Mouse (Mus musculus): ENCODE measurements around the gene Ccdc173. TPM values are rescaled to one million over a fixed set of nuclear protein-coding genes. Genes with fewer than 3 reads are reported as not detected.

The Ccdc173 gene
- polyA plus RNA-seq (2021) = 8.5 TPM

DNA sequence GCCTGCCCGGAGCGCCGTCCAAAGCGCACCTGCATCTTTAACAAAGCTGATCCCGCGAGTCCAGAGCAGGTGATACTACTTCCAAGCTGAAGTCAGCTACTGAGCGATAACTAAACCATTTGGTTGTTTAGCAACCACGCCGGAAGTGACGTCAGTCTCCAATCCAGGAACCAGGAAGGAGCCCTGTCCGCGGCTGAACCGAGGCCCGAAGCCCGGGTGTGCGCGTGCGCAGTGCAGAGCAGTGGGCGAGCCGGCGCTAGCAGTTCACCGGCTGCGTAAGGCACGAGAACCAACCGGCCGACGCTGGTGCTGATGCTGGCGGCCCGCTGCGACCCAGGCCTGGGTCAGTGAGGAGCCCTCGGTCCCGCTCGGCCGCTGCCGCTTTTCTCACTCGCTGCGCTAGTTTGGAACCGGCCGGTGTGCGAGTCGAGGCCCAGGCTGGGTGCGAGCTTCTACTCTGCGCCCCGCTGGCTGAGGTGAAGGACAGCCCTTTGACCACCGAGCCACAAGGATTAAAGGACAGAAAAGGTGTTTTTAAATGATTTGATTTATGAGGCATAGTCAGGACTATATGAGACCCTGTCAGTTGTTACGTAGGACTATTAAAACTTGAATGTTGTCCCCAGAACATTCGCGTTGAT lies at the start of gene Ccdc173, which contains the start of gene Phospho2:
Ccdc173 (minus strand) TSS at position 147 of the 641 bp plus-strand sequence.
Phospho2 (plus strand) TSS at position 195 of the 641 bp plus-strand sequence.
- peak; percentile 91 for DNase-seq (ENCODE audit: low read depth, low spot score)
- H3K27me3 ChIP-seq = no peaks in the 10 kb centered on the region
- ATAC-seq = peak; percentile 93
- in situ Hi-C loops (cut with MboI; ENCODE audit: low pct_unique_long_range_greater_than_20kb) = no loop called here
- CTCF ChIA-PET = interaction anchor here (0.9 to 3.1 kb wide), 6 partner anchors 9 to 146 kb away, joined by 3 to 16 read pairs (median 3); partner anchors contain the start of gene Bbs5
- TF ChIP-seq CTCF (IDR thresholded peaks at IDR 0.05) = no peak
- POLR2A ChIA-PET = interaction anchor here (1.5 kb wide), 1 partner anchor 34 kb away, joined by 3 read pairs; no protein-coding TSS in a partner anchor

DNA sequence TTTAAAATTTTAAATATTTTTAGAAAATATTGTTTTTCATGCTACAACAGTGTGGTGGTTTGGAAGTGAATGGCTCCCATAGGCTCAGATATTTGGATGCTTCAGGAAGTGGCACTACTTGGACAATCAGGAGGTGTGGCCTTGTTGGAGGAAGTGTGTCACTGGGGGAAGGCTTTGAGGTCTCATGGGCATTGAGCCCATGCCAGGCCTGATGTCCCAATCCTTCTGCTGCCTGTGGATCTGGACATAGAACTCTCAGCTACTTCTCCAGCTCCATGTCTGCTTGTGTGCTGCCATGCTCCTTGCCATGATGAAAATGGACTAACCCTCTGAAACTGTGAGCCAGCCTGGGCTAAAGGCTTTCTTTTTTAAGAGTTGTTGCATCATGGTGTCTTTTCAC lies 49.3 kb upstream of the Ccdc173 start:
- in situ Hi-C loops (cut with MboI; ENCODE audit: low pct_unique_long_range_greater_than_20kb) = no loop called here
- ATAC-seq (no peak), DNase-seq (ENCODE audit: low read depth, low spot score) (no peak)
- no peaks in the 10 kb centered on the region for H3K27me3 ChIP-seq
- ChIA-PET CTCF (no interaction called here), POLR2A (no interaction called here)
- TF ChIP-seq CTCF (IDR thresholded peaks at IDR 0.05) = no peak

GRCm38 (mm10) chr2:69837996-69838395 lies 48.6 kb upstream of the Ccdc173 start:
- H3K27me3 ChIP-seq = no peaks in the 10 kb centered on the region
- TF ChIP-seq CTCF (IDR thresholded peaks at IDR 0.05) = no peak
- no peak for DNase-seq (ENCODE audit: low read depth, low spot score)
- in situ Hi-C loops (cut with MboI; ENCODE audit: low pct_unique_long_range_greater_than_20kb) = no loop called here
- ChIA-PET CTCF (no interaction called here), POLR2A (interaction anchor here (0.6 kb wide), 1 partner anchor 150 kb away, joined by 5 read pairs; no protein-coding TSS in a partner anchor)
- no peak for ATAC-seq

GRCm38 (mm10) chr2:69837244-69837967 lies 48.0 kb upstream of the Ccdc173 start:
- ChIA-PET CTCF (interaction anchor here (0.9 kb wide), 1 partner anchor 9 kb away, joined by 3 read pairs; no protein-coding TSS in a partner anchor), POLR2A (interaction anchor here (0.6 kb wide), 1 partner anchor 150 kb away, joined by 5 read pairs; no protein-coding TSS in a partner anchor)
- TF ChIP-seq CTCF (IDR thresholded peaks at IDR 0.05) = no peak
- ATAC-seq (no peak), DNase-seq (ENCODE audit: low read depth, low spot score) (no peak)
- in situ Hi-C loops (cut with MboI; ENCODE audit: low pct_unique_long_range_greater_than_20kb) = no loop called here
- H3K27me3 ChIP-seq = no peaks in the 10 kb centered on the region

- H3K27me3 ChIP-seq = no peaks in the 10 kb centered on the region
- ChIA-PET POLR2A (no interaction called here), CTCF (no interaction called here)
- ATAC-seq (no peak), DNase-seq (ENCODE audit: low read depth, low spot score) (no peak)
- TF ChIP-seq CTCF (IDR thresholded peaks at IDR 0.05) = no peak
- in situ Hi-C loops (cut with MboI; ENCODE audit: low pct_unique_long_range_greater_than_20kb) = no loop called here
These were observed 40.7 kb upstream of the Ccdc173 start for GRCm38 (mm10) chr2:69830116-69830515.

- ATAC-seq (no peak), DNase-seq (ENCODE audit: low read depth, low spot score) (no peak)
- ChIA-PET POLR2A (no interaction called here), CTCF (no interaction called here)
- H3K27me3 ChIP-seq = no peaks in the 10 kb centered on the region
- in situ Hi-C loops (cut with MboI; ENCODE audit: low pct_unique_long_range_greater_than_20kb) = no loop called here
- TF ChIP-seq CTCF (IDR thresholded peaks at IDR 0.05) = no peak
These were observed 40.3 kb upstream of the Ccdc173 start for GRCm38 (mm10) chr2:69829680-69830079.

DNA sequence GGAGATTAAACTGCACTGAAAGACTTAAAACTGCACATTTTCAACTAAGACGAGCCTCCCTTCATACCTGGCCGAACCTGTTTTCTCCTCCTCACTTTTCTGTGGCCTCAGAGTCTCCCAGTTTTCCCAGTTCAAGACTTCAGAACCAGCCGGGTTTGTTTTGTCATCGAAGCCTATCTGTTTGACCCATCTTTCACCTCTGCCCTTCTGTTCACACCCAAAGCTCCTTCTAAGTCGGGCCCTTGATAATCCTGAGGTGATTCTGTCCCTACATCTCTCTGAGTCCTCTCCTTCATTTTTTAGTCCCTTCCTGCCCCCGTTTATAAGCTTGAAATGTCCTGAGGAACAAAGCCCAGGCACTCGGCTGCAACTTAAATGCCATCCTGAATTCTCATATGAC lies 38.7 kb upstream of the Ccdc173 start:
- H3K27me3 ChIP-seq = no peaks in the 10 kb centered on the region
- DNase-seq (ENCODE audit: low read depth, low spot score) (no peak), ATAC-seq (no peak)
- TF ChIP-seq CTCF (IDR thresholded peaks at IDR 0.05) = no peak
- in situ Hi-C loops (cut with MboI; ENCODE audit: low pct_unique_long_range_greater_than_20kb) = no loop called here
- ChIA-PET CTCF (interaction anchor here (1.1 kb wide), 1 partner anchor 9 kb away, joined by 3 read pairs; no protein-coding TSS in a partner anchor), POLR2A (no interaction called here)

GRCm38 (mm10) chr2:69826380-69826779 lies 37.0 kb upstream of the Ccdc173 start:
- no peak for DNase-seq (ENCODE audit: low read depth, low spot score)
- CTCF ChIA-PET = interaction anchor here (1.7 kb wide), 1 partner anchor 30 kb away, joined by 4 read pairs; no protein-coding TSS in a partner anchor
- no peak for ATAC-seq
- TF ChIP-seq CTCF (IDR thresholded peaks at IDR 0.05) = no peak
- POLR2A ChIA-PET = interaction anchor here (0.5 kb wide), 1 partner anchor 197 kb away, joined by 3 read pairs; no protein-coding TSS in a partner anchor
- in situ Hi-C loops (cut with MboI; ENCODE audit: low pct_unique_long_range_greater_than_20kb) = no loop called here
- no peaks in the 10 kb centered on the region for H3K27me3 ChIP-seq

GRCm38 (mm10) chr2:69825898-69826297 lies 36.5 kb upstream of the Ccdc173 start:
- CTCF ChIA-PET = interaction anchor here (1.7 kb wide), 1 partner anchor 29 kb away, joined by 4 read pairs; no protein-coding TSS in a partner anchor

DNA sequence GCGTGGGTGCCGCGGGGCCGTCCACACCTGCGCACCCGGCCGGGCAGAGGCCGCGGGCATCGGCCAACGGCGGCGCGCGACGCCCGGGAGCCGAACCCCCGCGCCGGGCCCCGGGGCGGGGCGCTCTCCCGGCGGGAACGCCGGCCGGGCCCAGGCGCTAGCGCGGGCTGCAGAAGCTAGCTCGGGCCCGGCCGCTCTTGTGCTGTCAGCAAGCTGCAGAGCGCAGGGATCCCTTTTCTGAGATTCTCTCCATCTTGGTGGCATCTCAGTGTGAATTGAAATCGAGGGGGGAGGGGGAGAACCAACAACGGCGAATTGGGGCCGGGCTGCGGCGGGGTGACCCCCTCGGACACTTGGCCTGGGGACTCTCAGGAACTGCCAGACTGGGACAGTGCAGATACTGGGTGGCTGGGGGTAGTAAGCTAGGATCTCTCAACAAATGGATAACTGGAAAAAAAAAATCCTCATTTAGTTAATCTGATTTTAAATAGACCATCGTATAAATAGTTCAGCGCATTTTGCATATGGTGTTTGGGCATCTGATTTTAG lies 33.8 kb upstream of the Ccdc173 start:
- no peak for DNase-seq (ENCODE audit: low read depth, low spot score)
- no peaks in the 10 kb centered on the region for H3K27me3 ChIP-seq
- ChIA-PET POLR2A (interaction anchor here (1.2 to 1.7 kb wide), 2 partner anchors 25 to 35 kb away, joined by 3 to 4 read pairs; partner anchors contain the start of gene Ccdc173), CTCF (no interaction called here)
- no peak for TF ChIP-seq CTCF (IDR thresholded peaks at IDR 0.05)
- ATAC-seq = peak; percentile 69
- in situ Hi-C loops (cut with MboI; ENCODE audit: low pct_unique_long_range_greater_than_20kb) = no loop called here

More at GRCm38 (mm10) chr2:69825898-69826297, 36.5 kb upstream of the Ccdc173 start:
- POLR2A ChIA-PET = no interaction called here
- H3K27me3 ChIP-seq = no peaks in the 10 kb centered on the region
- no peak for TF ChIP-seq CTCF (IDR thresholded peaks at IDR 0.05)
- DNase-seq (ENCODE audit: low read depth, low spot score) (no peak), ATAC-seq (no peak)
- in situ Hi-C loops (cut with MboI; ENCODE audit: low pct_unique_long_range_greater_than_20kb) = no loop called here
